Mouse (Mus musculus): ENCODE results near the gene Kdm4a.

Gene Kdm4a

DNA sequence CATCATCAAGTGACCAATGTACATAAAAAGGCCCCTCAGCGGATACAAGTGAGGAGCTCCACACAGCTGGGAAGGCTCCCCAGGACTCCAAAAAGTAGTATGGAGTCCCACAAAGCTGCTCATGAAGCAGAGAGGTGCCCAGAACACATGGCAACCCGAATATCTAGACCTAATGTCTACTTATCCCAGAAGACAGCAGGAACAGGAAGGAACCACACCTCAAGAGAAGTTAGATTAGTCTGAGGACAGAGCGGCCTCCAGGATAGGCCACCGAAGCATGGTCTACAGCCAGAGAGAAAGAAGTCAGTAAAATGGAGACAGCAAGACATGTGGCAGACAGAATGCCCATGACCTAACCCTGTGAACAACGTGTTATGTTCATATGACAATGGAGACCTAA lies 25.0 kb downstream of the Kdm4a start:
- no peak for DNase-seq

GRCm38 (mm10) chr4:118152020-118152785 lies 27.6 kb downstream of the Kdm4a start:
- DNase-seq, result peak; percentile 60

DNA sequence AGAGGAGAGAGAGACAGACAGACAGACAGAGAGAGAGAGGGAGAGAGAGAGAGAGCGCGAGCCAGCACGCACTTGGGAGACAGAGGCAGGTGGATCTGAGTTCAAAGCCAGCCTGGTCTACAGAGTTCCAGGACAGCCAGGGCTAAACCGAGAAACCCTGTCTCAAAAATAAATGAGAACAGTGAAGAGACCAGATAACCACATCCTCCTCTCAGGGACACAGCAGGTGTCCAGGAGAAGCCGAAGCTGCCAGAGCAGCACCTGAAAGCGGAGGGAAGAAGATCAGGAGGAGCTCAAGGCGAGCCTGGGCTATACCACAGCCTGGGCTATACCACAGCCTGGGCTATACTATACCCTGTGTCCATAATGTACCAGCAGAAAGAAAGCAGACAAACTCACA lies 29.0 kb downstream of the Kdm4a start:
- DNase-seq, result no peak

GRCm38 (mm10) chr4:118149956-118150680 lies 29.7 kb downstream of the Kdm4a start:
- no peak for DNase-seq

DNA sequence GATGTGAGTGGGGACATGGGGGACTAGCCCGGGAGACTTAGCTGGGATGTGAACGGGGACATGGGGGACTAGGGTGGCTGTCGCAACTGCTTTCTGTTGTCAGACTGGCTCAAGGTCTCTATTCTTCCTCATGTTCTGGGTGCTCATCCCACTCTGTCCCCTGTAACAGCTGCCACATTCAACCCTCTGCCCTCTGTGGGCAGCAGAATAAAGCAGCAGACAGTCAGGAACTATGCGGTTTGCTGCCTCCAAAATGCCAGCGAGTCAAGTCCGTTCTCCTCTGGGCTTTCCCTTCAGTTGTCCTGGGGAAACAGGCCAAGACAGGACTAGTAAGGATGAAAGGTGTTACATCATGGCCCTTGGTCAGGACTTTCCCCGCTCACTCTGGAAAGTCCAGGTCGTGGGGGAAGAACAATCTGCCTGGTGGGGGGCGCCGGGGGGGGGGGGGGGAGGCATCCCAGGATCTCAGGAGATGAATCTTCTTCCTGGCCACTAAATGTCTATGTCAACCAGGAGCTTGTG lies 30.7 kb downstream of the Kdm4a start:
- DNase-seq, result no peak

DNA sequence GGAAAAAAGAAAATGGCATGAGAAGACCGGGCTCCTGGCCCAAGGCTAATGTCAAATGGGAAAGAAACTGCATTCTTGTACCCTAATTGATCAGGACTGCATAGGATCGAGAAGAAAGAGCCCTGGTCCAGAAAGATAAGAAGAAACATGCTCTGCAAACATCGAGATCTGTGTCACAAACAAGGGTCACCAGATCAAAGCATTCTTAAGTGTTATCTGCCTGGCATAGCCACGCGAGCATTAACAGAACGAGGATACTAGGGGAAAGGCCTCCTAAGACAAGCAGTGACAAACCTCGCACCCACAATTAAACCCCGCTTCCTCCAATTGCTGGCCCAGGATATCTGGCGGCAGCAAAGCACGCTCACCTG lies 31.5 kb downstream of the Kdm4a start:
- no peak for DNase-seq

DNA sequence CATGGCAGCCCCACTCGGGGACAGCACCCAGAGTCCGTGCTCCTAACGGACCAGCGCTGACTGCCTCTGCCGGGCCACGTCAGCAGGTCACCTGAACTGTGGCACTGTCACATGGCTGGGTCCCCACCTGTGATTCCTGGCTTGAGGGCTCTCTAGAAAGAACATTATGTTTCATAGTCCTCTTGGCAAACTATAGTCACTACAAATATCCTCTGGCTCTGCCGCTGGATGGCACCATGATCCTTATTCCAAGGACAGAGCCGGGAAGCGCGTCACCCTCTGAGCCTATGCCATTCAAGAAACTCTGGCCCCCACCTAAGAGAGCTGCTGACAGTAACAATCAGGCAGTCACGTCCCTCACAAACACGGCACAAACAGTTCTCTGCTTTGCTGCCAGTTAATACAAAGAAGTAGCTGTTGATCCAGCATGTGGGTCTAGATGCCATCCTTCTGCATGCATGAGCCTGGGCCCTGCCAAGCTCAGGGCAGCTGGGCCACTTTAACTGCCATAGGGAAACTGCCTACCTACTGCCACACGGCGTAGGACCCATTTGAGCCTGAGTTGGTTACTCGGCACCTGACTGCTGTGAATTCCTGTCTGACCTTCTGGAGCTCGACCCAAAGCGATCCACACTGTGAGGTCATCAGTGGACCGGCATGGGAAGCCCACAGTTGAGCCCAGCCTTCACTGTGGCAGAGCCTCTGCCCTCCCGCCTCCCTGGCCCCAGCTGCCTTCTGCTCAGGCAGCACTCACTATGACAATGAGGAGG lies 32.1 kb downstream of the Kdm4a start:
- DNase-seq, result no peak

DNA sequence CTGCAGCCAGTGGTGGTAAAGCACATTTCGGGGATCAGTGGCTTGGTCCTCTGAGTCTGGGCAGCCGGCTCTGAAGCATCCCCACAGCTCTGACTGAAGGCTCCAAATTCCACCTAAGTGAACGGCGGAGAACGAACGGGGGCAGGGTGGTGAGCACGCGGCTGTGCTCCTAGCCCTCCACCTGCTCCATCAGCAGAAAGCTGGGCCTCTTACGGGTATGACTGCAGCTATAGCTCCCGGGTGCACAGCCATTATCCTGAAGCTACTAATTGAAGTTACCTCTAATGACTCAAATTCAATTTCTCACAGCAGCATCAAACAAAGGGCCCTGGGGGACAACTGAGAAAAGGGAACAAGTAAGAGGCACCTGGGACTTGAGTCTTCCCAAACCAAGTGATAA lies 32.8 kb downstream of the Kdm4a start:
- DNase-seq, result no peak

GRCm38 (mm10) chr4:118144324-118144723 lies 35.5 kb downstream of the Kdm4a start:
- DNase-seq, result peak; percentile 66

DNA sequence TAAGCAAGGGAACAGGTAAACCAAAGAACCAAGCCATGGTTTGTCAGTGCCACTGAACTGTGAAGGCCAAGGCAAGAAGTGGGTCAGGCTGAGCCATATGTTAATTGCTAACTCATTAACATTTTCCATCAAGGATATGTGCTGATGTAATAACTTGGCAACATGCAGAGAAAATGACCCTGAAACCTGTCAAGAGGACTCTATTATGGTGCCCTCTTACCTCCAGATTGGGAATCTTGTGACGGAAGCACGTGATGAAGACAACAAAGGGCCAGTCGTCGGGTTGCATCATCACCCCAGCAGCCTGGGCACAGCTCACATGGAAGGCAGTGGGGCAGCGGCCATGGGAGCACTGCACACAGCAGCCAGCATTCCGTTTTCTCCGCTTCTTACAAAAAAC lies 36.2 kb downstream of the Kdm4a start:
- DNase-seq, result no peak

- no peak for DNase-seq
Observed at GRCm38 (mm10) chr4:118141511-118141910, 38.3 kb downstream of the Kdm4a start.

- DNase-seq, result peak; percentile 56
Observed at GRCm38 (mm10) chr4:118138891-118139290, 41.0 kb downstream of the Kdm4a start.

DNA sequence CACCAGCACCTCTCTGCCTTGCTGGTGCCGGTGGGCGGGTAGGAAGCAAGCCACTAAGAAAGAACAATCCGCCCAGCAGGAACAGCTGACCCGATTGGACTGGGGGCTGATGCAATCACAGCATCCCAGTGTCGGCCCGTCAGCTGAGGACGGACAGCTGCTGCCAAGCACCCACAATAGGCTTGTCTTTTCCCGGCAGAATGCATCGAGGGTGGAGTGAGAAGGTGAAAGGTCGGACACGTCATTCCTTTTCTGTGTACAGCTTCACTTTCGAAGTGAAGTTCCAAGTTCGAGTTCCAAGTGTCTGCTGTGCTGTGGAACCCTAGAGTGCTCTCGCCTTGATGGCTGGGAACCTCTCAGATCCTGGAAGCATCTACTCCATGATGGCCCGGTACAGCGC lies 42.0 kb downstream of the Kdm4a start:
- DNase-seq, result peak; percentile 55

- DNase-seq, result no peak
Observed at GRCm38 (mm10) chr4:118137311-118137710, 42.5 kb downstream of the Kdm4a start.

DNA sequence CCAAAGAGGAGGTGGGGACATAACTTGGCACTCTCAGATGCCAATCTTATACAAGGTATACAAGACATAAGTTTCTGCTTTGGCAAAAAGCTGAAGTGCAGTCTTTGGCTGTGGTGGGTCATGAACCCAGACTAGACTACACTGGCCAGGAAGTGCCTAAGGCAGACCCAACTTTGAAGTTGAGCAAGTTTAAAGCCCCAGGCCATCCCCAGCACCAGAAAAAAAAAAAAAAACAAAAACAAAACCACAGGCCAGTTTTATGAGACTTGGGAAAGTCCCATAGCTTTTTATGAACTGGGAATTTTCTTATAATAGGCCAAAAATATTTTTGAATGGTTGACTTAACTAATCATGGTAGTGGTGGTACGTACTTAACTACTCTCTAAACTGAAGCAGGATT lies 44.4 kb downstream of the Kdm4a start:
- DNase-seq, result no peak

DNA sequence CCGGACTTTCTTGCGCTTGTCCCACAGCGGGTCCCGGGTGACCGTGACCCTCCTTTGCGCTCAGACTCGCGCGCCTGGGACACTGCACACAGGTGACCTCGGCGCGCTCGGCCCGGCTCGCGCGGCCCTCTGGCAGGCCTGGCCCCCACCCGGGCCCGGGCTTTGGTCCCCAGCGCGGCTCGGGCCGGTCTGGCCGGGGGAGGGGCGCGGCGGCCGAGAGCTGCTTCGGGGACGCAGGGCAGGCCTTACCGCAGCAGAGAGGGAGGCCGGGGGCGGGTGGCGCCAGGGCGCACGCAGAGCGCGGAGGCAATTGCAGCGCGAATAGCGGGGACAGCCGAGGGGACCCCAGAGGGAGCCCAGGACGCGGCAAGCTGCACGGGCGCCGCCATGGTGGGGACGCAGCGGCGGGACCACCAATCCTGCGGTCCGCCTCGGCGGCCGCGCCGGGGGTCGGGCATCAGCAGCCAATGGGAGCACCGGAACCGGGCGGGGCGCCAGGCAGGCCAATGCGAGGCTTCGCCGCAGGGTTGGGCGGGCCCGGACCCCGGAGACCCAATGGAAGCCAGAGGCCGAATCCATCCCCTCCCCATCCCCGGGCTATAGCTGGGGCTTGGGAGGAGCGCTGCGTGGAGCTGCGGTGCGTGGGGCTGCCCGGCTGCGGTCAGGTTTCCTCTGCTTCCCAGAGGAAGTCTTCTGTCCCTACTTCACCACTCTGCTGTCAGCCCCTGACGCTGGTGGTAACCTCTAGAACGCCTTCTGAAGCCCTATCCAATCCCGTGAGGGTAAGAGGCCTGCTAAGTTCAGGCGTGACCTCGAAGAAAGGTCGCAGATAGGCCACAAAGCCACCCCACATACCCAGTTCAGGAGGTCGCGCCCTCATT lies 45.1 kb downstream of the Kdm4a start, which contains the start of gene St3gal3:
Gene St3gal3 (minus strand): TSS at position 430 of the 881 bp plus-strand sequence.
- DNase-seq, result peak; percentile 97

GRCm38 (mm10) chr4:118131329-118131728 lies 48.5 kb downstream of the Kdm4a start:
- no peak for DNase-seq

DNA sequence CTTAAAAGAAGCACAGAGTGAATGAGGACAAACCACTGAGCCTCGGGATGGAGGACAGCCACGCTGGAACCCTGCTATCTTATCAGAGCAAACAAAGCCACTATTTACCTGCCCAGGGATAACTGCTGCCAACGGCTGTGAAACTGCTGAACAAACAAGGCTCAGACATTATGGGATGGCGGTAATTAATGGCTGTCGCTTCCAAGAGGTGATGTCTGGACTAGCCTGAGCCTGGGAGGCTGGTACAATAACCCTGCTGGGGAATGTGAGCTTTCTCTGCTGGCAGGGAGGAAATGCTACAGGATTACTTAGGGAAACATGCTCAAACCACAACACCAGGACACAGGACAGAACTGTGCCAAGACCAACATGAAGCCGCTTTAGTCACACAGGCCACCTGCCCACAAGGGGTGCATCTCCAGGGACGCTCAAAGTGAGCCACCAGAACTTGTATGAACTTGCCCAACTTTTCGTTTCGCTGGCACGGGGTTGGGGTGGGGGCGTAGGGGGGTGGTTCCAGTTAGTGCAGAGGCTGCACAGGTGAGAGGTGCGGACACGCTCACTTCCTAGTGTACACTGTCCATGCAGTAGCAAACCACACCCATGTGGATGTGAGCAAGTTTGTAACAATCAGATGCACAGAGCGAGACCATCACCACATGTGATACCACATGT lies 56.7 kb downstream of the Kdm4a start:
- no peak for DNase-seq

DNA sequence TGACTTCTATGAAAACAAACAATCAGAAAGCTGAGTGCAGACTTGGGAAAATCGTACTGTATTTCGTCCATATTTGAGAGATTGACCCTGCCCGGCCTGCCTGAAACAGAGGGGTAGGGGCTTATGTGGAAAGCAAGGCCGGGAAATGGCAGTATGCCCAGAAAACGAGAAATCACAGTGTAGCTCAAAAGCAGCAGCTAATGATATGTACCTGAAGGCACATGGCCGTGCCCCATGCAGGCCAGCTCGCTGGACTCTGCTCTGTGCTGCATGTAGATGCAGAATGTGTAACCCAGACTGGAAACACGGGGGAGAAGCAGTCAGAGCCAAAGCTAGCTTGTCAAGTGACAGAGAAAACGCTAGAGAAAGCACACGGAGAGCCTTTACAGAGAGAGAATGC lies 57.8 kb downstream of the Kdm4a start:
- DNase-seq, result no peak

DNA sequence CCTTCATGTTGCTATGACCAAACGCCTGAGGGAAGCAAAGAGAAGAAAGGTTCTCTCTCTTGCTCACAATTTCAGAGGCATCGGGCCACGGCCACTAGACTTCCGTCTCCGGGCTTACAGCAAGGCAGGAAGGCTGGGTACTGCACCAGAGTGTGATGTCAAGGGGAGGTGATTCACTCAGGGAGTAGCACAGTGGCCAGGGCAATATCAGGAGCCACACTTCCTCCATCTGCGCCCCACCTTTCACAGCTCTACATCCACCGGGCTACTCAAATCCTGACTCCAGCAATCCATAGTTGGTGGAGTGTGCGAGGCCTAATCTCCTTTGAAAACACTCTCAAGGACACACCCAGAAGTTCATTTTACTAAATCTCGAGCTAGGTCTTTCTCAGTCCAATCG lies 62.3 kb downstream of the Kdm4a start:
- no peak for DNase-seq

- no peak for DNase-seq
Observed at GRCm38 (mm10) chr4:118116098-118116497, 63.7 kb downstream of the Kdm4a start.

GRCm38 (mm10) chr4:118115132-118115531 lies 64.7 kb downstream of the Kdm4a start:
- DNase-seq, result no peak
